Mouse (Mus musculus): Measurements from ENCODE around the gene Cant1. TPM values are rescaled to one million over a fixed set of nuclear protein-coding genes. Genes with fewer than 3 reads are reported as not detected.
A peak's percentile ranks its signal among the peaks of the same experiment; 100 is the strongest.
"Not testable (repeated sequence)": the region's sequence is repeated elsewhere in the genome, so short reads cannot be mapped to it uniquely, and the experiment has no call there.

The Cant1 gene
- total RNA-seq, 2 experiments from 2014 or later, result 3.8 to 6.0 TPM

- ATAC-seq (replicated peaks; ENCODE audit: low FRiP score, poor library complexity, severe bottlenecking), result no peak
Measured at GRCm38 (mm10) chr11:118410073-118410444, 8.8 kb downstream of the Cant1 start.

- ATAC-seq (replicated peaks; ENCODE audit: low FRiP score, poor library complexity, severe bottlenecking), result no peak
Measured at GRCm38 (mm10) chr11:118409106-118410072, 9.5 kb downstream of the Cant1 start.

GRCm38 (mm10) chr11:118408051-118408740 lies 10.7 kb downstream of the Cant1 start:
- no peak for ATAC-seq (replicated peaks; ENCODE audit: low FRiP score, poor library complexity, severe bottlenecking)

GRCm38 (mm10) chr11:118407318-118407910 lies 11.5 kb downstream of the Cant1 start:
- ATAC-seq (replicated peaks; ENCODE audit: low FRiP score, poor library complexity, severe bottlenecking), result no peak

- ATAC-seq (replicated peaks; ENCODE audit: low FRiP score, poor library complexity, severe bottlenecking), result no peak
Measured at GRCm38 (mm10) chr11:118406521-118406920, 12.4 kb downstream of the Cant1 start.

GRCm38 (mm10) chr11:118405311-118405710 lies 13.6 kb downstream of the Cant1 start:
- no peak for ATAC-seq (replicated peaks; ENCODE audit: low FRiP score, poor library complexity, severe bottlenecking)

GRCm38 (mm10) chr11:118403951-118404899 lies 14.7 kb downstream of the Cant1 start:
- ATAC-seq (replicated peaks; ENCODE audit: low FRiP score, poor library complexity, severe bottlenecking), result no peak

GRCm38 (mm10) chr11:118403183-118403582 lies 15.7 kb downstream of the Cant1 start:
- ATAC-seq (replicated peaks; ENCODE audit: low FRiP score, poor library complexity, severe bottlenecking), result no peak

- peak; percentile 52 for ATAC-seq (replicated peaks; ENCODE audit: low FRiP score, poor library complexity, severe bottlenecking)
Measured at GRCm38 (mm10) chr11:118401760-118402280, 17.1 kb downstream of the Cant1 start, which contains the start of gene Lgals3bp. Gene Lgals3bp, minus strand, starts transcription at chr11:118402092.

GRCm38 (mm10) chr11:118401195-118401594 lies 17.7 kb downstream of the Cant1 start:
- peak; percentile 27; the same call in 1 of the 2 replicates for ATAC-seq (replicated peaks; ENCODE audit: low FRiP score, poor library complexity, severe bottlenecking)

- no peak for ATAC-seq (replicated peaks; ENCODE audit: low FRiP score, poor library complexity, severe bottlenecking)
Measured at GRCm38 (mm10) chr11:118400566-118400936, 18.3 kb downstream of the Cant1 start.

GRCm38 (mm10) chr11:118399891-118400565 lies 18.9 kb downstream of the Cant1 start:
- peak; percentile 41 for ATAC-seq (replicated peaks; ENCODE audit: low FRiP score, poor library complexity, severe bottlenecking)

- ATAC-seq (replicated peaks; ENCODE audit: low FRiP score, poor library complexity, severe bottlenecking), result no peak
Measured at GRCm38 (mm10) chr11:118397806-118398530, 20.9 kb downstream of the Cant1 start.

GRCm38 (mm10) chr11:118394538-118394937 lies 24.3 kb downstream of the Cant1 start:
- ATAC-seq (replicated peaks; ENCODE audit: low FRiP score, poor library complexity, severe bottlenecking), result no peak

- ATAC-seq (replicated peaks; ENCODE audit: low FRiP score, poor library complexity, severe bottlenecking), result no peak
Measured at GRCm38 (mm10) chr11:118393991-118394390, 24.9 kb downstream of the Cant1 start.

- ATAC-seq (replicated peaks; ENCODE audit: low FRiP score, poor library complexity, severe bottlenecking), result not testable (repeated sequence)
Measured at GRCm38 (mm10) chr11:118387816-118388215, 31.1 kb downstream of the Cant1 start.

- ATAC-seq (replicated peaks; ENCODE audit: low FRiP score, poor library complexity, severe bottlenecking), result peak; percentile 74
Measured at GRCm38 (mm10) chr11:118379251-118380009, 39.5 kb downstream of the Cant1 start.

All from erythroblast, adult 5-6 weeks (primary cell).